Comparison of ENCODE assay signal across 7 mouse cellular contexts in genomic region chr10:77353031-77353745, GRCm38 (mm10).
DNase-seq lines count a peak whose midpoint lies in the region; ATAC-seq lines count a peak whose summit lies in the region.

No protein-coding gene starts in this region.

- H3K9me3 ChIP-seq in intestine, embryonic 16.5 days (ENCODE audit: control insufficient read depth, low read length) = no peaks in the 10 kb centered on the region
- no peaks in the 10 kb centered on the region for H3K9me3 ChIP-seq in midbrain, embryonic 13.5 days

- no peaks in the 10 kb centered on the region for H3K27me3 ChIP-seq in intestine, embryonic 16.5 days (replicated peaks; ENCODE audit: control insufficient read depth, insufficient read depth, low read length)
- no peaks in the 10 kb centered on the region for H3K27me3 ChIP-seq in midbrain, embryonic 13.5 days

- 84% methylated on average over 6 of the region's 6 CpGs for WGBS in intestine, embryonic 16.5 days
- WGBS in midbrain, embryonic 13.5 days = 84% methylated on average over 6 of the region's 6 CpGs

- H3K9ac ChIP-seq in intestine, embryonic 16.5 days (ENCODE audit: low read depth, low read length) = no peak overlapping the region
- H3K9ac ChIP-seq in midbrain, embryonic 13.5 days (replicated peaks) = no peak overlapping the region

- H3K4me1 ChIP-seq in intestine, embryonic 16.5 days (ENCODE audit: control insufficient read depth, insufficient read depth, low read length) = no peaks in the 10 kb centered on the region
- no peaks in the 10 kb centered on the region for H3K4me1 ChIP-seq in midbrain, embryonic 13.5 days (replicated peaks)

- H3K36me3 ChIP-seq in intestine, embryonic 16.5 days (ENCODE audit: control insufficient read depth, insufficient read depth, low read length) = no peaks in the 10 kb centered on the region
- 0 out of 2 replicates have a peak, but pooled peaks cover 4% of the 10 kb centered on the region for H3K36me3 ChIP-seq in midbrain, embryonic 13.5 days

- peak; percentile 66 to 68 for DNase-seq in adrenal gland, adult 18-20 months (ENCODE audit: low spot score in 2 of 2)
- peak; percentile 87 for DNase-seq in embryo, embryonic 10 days (ENCODE audit: low spot score)
- DNase-seq in gastrocnemius, postnatal 10 days = peak; percentile 77
- DNase-seq in left cerebral cortex, postnatal 14 days (ENCODE audit: low spot score in 2 of 2) = peak; percentile 87 to 93
- peak; percentile 15 for DNase-seq in spleen, adult 12 weeks (ENCODE audit: low spot score)

- no peak overlapping the region for H3K27ac ChIP-seq in intestine, embryonic 16.5 days (ENCODE audit: low read length)
- H3K27ac ChIP-seq in midbrain, embryonic 13.5 days = no peak overlapping the region

- intact Hi-C loops in left cerebral cortex, postnatal 14 days (cut with DNase I) = loop anchor here (1.0 to 5.0 kb wide), 2 partner anchors 71 to 221 kb away; no protein-coding TSS in a partner anchor

- H3K4me2 ChIP-seq in intestine, embryonic 16.5 days (ENCODE audit: low read depth, low read length) = no peak overlapping the region
- H3K4me2 ChIP-seq in midbrain, embryonic 13.5 days (replicated peaks) = no peak overlapping the region

- H3K4me3 ChIP-seq in intestine, embryonic 16.5 days (ENCODE audit: low read length) = no peak overlapping the region
- H3K4me3 ChIP-seq in midbrain, embryonic 13.5 days (replicated peaks) = no peak overlapping the region

- ATAC-seq in intestine, embryonic 16.5 days = peak; percentile 71
- ATAC-seq in midbrain, embryonic 13.5 days = peak; percentile 92

Comparison
In these comparisons a context has a peak if more than half of its experiments do, and no peak if none do; other contexts are left out.
1. DNase-seq: peak in every context shown above with its lines; median percentile 90 in left cerebral cortex, postnatal 14 days; 87 in embryo, embryonic 10 days; 77 in gastrocnemius, postnatal 10 days; 67 in adrenal gland, adult 18-20 months; 15 in spleen, adult 12 weeks.